In the genomic region with DNA sequence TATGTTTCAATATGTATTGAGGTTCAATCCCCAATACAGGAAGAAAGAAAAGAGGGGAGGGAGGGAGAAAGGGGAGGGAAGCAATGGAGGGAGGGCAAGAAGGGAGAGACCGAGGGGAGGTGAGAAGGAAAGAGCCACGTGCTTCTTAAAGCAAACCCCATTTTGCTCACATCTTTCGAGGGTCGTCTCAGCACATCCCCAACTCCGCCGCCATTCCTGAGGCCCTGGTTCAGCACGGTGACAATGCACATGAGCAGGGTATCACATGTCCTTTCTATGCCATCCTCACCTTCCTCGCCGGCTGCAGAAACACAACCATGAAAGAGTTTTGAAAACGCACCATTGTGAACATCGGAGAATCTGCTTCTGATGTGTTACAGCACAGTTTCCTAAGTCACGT, we compare ENCODE assay signal across 32 mouse cellular contexts.
"Had no signal": no experiment of that assay in that cellular context is flagged by ENCODE, and none has a peak within 500 bp of the region (broad histone marks: within the 10 kb centered on the region; RNA-seq: fewer than 3 reads in every experiment).

No protein-coding gene starts in this region.

- H3K27ac ChIP-seq: heart, embryonic 13.5 days; heart, embryonic 15.5 days; hindbrain, embryonic 10.5 days; hindbrain, embryonic 12.5 days; hindbrain, embryonic 13.5 days; hindbrain, embryonic 14.5 days; hindbrain, embryonic 15.5 days; hindbrain, postnatal 0 days; intestine, embryonic 15.5 days; kidney, embryonic 15.5 days; kidney, postnatal 0 days; left cerebral cortex, adult 2 months had no signal

- H3K4me3 ChIP-seq: heart, embryonic 12.5 days; heart, embryonic 13.5 days; heart, embryonic 15.5 days; hindbrain, embryonic 10.5 days; hindbrain, embryonic 12.5 days; hindbrain, embryonic 13.5 days; hindbrain, embryonic 15.5 days; intestine, embryonic 15.5 days; kidney, embryonic 15.5 days; layer of hippocampus, adult 2 months; left cerebral cortex, adult 2 months had no signal

- H3K4me1 ChIP-seq: hindbrain, embryonic 12.5 days; hindbrain, embryonic 15.5 days; intestine, embryonic 15.5 days; kidney, embryonic 15.5 days had no signal

- ATAC-seq: hindbrain, embryonic 16.5 days; hindbrain, postnatal 0 days; inflammation-experienced regulatory T-cells, adult 6 months; intestine, embryonic 15.5 days; intestine, embryonic 16.5 days; intestine, postnatal 0 days had no signal

- H3K9ac ChIP-seq: heart, embryonic 12.5 days; heart, embryonic 13.5 days; heart, embryonic 15.5 days; hindbrain, embryonic 12.5 days; hindbrain, embryonic 13.5 days; hindbrain, embryonic 14.5 days; hindbrain, embryonic 15.5 days; intestine, embryonic 15.5 days; kidney, embryonic 15.5 days had no signal

- H3K9me3 ChIP-seq: heart, embryonic 12.5 days; heart, embryonic 13.5 days; heart, embryonic 15.5 days; hindbrain, embryonic 10.5 days; hindbrain, embryonic 12.5 days; hindbrain, embryonic 13.5 days; hindbrain, embryonic 15.5 days; intestine, embryonic 15.5 days; kidney, embryonic 15.5 days had no signal

- DNase-seq: heart, postnatal 10 days; heart, postnatal 4 days; kidney, adult 11 months; kidney, adult 18-20 months; kidney, adult 2 months; kidney, adult 8-10 months; kidney, adult 9 months; kidney, postnatal 10 days; kidney, postnatal 14 days; kidney, postnatal 25 days; kidney, postnatal 36 days; kidney, postnatal 4 days; layer of hippocampus, postnatal 36 days had no signal

- H3K36me3 ChIP-seq: hindbrain, embryonic 10.5 days; hindbrain, embryonic 12.5 days; hindbrain, embryonic 13.5 days; hindbrain, embryonic 15.5 days; intestine, embryonic 15.5 days; kidney, embryonic 15.5 days had no signal

- H3K4me2 ChIP-seq: heart, embryonic 11.5 days; heart, embryonic 12.5 days; heart, embryonic 13.5 days; heart, embryonic 15.5 days; hindbrain, embryonic 12.5 days; hindbrain, embryonic 13.5 days; hindbrain, embryonic 14.5 days; hindbrain, embryonic 15.5 days; intestine, embryonic 15.5 days; kidney, embryonic 15.5 days had no signal

- H3K27me3 ChIP-seq: heart, embryonic 12.5 days; heart, embryonic 13.5 days; heart, embryonic 15.5 days; hindbrain, embryonic 12.5 days; hindbrain, embryonic 13.5 days; hindbrain, embryonic 15.5 days; intestine, embryonic 15.5 days; kidney, embryonic 15.5 days had no signal
